Mouse (Mus musculus) testis, adult 2 months (tissue): ENCODE measurements around the gene Rhob. TPM values are rescaled to one million over a fixed set of nuclear protein-coding genes. Genes with fewer than 3 reads are reported as not detected.

ENCODE experiments used
- H3K27ac ChIP-seq: fragments of 200-500 bp; 2 replicates; pipeline ENCODE4 v1.5.1; 2012; ENCODE audit warnings: low read depth, low read length; ENCODE audit not compliant: control insufficient read depth, insufficient read depth
- H3K27me3 ChIP-seq: fragments of 200-500 bp; 2 replicates; pipeline ENCODE4 v1.6.1; 2012; ENCODE audit warnings: mild to moderate bottlenecking, low read length, moderate library complexity; ENCODE audit not compliant: control insufficient read depth, insufficient read depth
- H3K36me3 ChIP-seq: fragments of 200-500 bp; 2 replicates; pipeline ENCODE4 v1.6.1; 2012; ENCODE audit warnings: mild to moderate bottlenecking, low read length; ENCODE audit not compliant: control insufficient read depth, insufficient read depth
- H3K4me1 ChIP-seq: fragments of 200-500 bp; 2 replicates; pipeline ENCODE4 v1.6.1; 2012; ENCODE audit warnings: low read length; ENCODE audit not compliant: control insufficient read depth, insufficient read depth
- H3K4me3 ChIP-seq: fragments of 200-500 bp; 2 replicates; pipeline ENCODE4 v1.5.1; 2012; ENCODE audit warnings: low read depth, mild to moderate bottlenecking, low read length, moderate library complexity, mixed read lengths; ENCODE audit not compliant: control insufficient read depth
- CTCF ChIP-seq: fragments of 200-500 bp; IDR thresholded peaks from 2 replicates; pipeline ENCODE4 v1.5.1; 2012; ENCODE audit warnings: low read depth, mild to moderate bottlenecking, inconsistent platforms, low read length, moderate library complexity; ENCODE audit not compliant: control insufficient read depth, insufficient read depth, insufficient replicate concordance
- POLR2A ChIP-seq: fragments of 200-500 bp; IDR thresholded peaks from 2 replicates; pipeline ENCODE4 v1.6.1; 2012; ENCODE audit warnings: low read depth, mild to moderate bottlenecking, inconsistent platforms, low read length, moderate library complexity; ENCODE audit not compliant: control insufficient read depth
- polyA plus RNA-seq: library from polyadenylated mRNA; depleted of rRNA; stranded (reverse); fragments of >200 nt; gene quantifications from 2 replicates; pipeline ENCODE4 v1.2.3, GENCODE M21; 2012

The Rhob gene
- polyA plus RNA-seq, 1 experiment: 21.3 TPM

GRCm38 (mm10) chr12:8469742-8470494 is 29.9 kb downstream of the Rhob start:
- H3K4me3 ChIP-seq: no peak overlapping the region
- H3K27ac ChIP-seq: no peak overlapping the region
- no peaks in the 10 kb centered on the region for H3K4me1 ChIP-seq
- no peaks in the 10 kb centered on the region for H3K36me3 ChIP-seq
- TF ChIP-seq POLR2A (no peak), CTCF (no peak)
- no peaks in the 10 kb centered on the region for H3K27me3 ChIP-seq

DNA sequence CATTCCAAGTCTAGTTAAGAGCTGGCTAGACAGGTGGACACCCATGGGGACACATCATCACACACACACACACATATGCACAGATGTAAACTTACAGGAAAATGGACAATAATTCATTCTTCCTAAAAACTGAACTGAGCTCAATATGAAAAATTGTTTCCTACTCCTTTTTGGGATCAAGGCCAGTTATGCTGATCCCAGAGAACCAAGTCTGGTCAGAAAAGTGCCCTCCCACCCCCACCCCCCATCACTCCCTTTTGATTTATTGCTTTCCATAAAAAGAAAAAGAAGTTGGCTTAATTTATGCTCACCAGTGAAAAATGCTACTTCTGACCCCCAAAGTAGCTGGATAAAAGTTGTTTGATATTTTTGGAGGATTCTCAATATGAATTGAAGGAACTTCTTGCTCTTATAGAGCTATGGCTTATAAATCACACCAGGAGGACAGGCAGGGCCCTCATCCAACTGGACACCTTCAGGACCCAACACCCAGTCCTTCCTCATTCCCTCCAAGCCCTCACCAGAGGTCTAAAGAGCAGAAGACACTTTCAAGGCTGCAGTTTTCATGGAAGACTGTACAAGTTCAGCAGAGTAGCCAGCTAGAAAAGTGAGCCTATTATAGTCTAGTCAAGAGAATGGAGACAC is 31.5 kb downstream of the Rhob start:
- Histone ChIP-seq H3K27ac (no peak overlapping the region), H3K27me3 (no peaks in the 10 kb centered on the region), H3K4me1 (no peaks in the 10 kb centered on the region), H3K4me3 (no peak overlapping the region), H3K36me3 (no peaks in the 10 kb centered on the region)
- TF ChIP-seq CTCF (no peak), POLR2A (no peak)

GRCm38 (mm10) chr12:8467029-8467924 is 32.5 kb downstream of the Rhob start:
- no peaks in the 10 kb centered on the region for H3K4me1 ChIP-seq
- TF ChIP-seq CTCF (no peak), POLR2A (no peak)
- no peaks in the 10 kb centered on the region for H3K36me3 ChIP-seq
- H3K27ac ChIP-seq: no peak overlapping the region
- H3K4me3 ChIP-seq: no peak overlapping the region
- no peaks in the 10 kb centered on the region for H3K27me3 ChIP-seq

DNA sequence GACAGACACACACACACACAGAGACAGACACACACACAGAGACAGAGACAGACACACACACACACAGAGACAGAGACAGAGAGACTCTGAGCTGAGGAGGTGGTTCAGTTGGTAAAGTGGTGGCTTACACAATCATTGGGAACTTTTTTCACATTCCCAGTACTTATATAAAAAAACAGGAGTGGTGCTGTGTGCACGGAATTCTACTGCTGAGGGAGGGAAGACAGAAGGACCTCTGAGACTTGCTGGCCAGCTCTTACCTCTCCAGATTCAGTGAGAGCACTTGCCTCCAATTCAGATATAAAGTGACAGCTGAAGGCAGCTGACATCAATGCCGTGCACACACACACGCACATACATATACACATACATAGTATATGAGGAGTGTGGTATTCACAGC is 34.1 kb downstream of the Rhob start:
- Histone ChIP-seq H3K4me1 (no peaks in the 10 kb centered on the region), H3K36me3 (no peaks in the 10 kb centered on the region), H3K27ac (no peak overlapping the region), H3K27me3 (no peaks in the 10 kb centered on the region), H3K4me3 (no peak overlapping the region)
- no peak for TF ChIP-seq POLR2A
- no peak for TF ChIP-seq CTCF

- Histone ChIP-seq H3K4me1 (no peaks in the 10 kb centered on the region), H3K27me3 (no peaks in the 10 kb centered on the region), H3K27ac (no peak overlapping the region), H3K36me3 (no peaks in the 10 kb centered on the region), H3K4me3 (no peak overlapping the region)
- no peak for TF ChIP-seq POLR2A
- no peak for TF ChIP-seq CTCF
Observed at GRCm38 (mm10) chr12:8464961-8465360, 34.8 kb downstream of the Rhob start.

GRCm38 (mm10) chr12:8463599-8464160 is 36.1 kb downstream of the Rhob start:
- Histone ChIP-seq H3K27ac (no peak overlapping the region), H3K36me3 (no peaks in the 10 kb centered on the region), H3K27me3 (no peaks in the 10 kb centered on the region), H3K4me3 (no peak overlapping the region), H3K4me1 (no peaks in the 10 kb centered on the region)
- no peak for TF ChIP-seq POLR2A
- TF ChIP-seq CTCF: no peak
